Mouse (Mus musculus): Measurements from ENCODE around the gene Foxc1.

Foxc1 gene

DNA sequence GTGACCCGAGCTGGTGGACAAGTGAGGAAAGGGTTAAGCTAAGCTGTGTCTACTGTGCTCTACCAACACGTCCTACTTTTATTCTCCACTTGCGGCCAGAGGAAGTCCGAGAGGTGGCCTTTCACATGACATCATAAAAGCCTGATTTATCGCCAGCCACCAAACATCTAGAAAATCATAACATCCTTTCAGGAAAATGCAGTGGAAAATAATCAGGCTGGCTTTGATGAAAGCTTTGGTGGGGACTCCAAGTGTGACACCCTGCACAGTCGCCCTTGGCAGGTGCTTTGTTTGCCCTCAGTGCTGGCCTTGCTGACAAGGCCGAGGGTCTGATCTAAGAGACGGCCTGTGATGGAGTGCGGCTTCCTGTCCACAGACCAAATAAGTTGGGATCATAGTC lies 23.9 kb downstream of the Foxc1 start:
- DNase-seq (ENCODE audit: low spot score): no peak

DNA sequence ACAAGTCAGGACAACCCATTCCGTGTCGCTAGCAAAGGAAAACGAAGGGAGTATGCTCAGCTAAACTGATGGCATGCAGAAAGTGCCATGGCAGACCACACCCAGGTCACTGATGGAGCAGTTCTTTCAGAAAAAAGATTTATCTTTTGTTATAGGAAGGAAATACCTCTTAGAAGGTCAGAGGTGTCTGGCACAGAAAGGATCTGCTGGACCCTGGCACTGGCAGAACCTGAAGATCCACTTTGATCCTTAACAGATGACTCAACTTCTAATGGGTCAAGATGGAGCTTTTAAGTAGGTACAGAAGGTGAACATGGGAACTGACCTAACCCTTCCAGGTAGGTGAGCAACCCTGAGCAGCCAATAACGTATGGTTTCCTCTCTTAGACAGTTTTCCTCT lies 29.4 kb downstream of the Foxc1 start:
- DNase-seq (ENCODE audit: low spot score): peak; percentile 34

DNA sequence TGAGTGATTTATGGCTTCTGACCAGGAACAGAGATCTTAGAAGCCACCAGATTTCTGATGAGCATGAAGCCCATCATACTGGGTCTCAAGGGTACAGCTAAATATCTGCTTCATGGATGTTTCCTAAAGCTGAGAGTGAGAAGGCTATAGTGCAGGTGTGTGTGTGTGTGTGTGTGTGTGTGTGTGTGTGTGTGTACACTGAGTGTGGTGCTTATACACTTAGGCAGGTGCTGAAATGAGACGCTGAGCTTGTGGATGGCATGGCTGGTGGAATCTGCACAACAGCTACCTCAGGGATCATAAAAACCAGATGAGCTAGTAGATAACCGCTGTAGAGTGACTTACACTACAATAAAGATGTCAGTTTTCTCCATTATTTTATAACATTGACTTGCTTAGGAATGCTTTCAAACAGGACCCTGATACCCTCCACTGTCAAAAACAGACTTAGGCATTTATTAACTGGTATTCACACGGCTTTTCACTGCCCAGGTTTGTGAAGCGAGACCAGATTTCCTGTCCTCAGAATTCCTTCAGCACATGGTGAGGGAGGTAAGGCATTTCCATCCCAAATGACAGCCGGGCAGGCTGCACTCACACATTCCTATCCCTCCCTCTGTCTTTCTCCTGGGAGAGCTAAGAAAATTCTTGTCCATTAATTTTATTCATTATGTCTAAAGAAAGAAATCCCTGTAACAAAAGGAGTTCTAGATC lies 43.0 kb downstream of the Foxc1 start:
- no peak for DNase-seq (ENCODE audit: low spot score)

DNA sequence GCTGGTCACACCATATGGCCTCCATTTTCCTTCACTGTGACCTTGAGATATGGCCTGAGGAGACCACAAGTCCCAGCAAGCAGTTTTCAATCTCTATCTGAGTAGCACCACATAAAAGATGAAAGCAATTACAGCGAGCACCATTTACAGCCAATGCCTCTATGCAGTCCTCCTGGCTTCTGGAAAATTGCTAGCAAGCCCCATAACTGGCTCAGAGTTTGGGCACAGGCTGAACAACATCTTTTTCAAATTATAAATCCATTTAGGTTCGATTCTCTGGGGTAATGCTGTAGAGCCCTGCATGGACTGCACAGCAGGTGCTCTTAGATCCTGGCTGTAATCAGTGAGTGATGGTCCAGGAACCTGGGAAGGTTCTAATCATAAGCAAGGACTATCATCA lies 47.1 kb downstream of the Foxc1 start:
- DNase-seq (ENCODE audit: low spot score): no peak

- DNase-seq (ENCODE audit: low spot score): no peak
These were observed 47.6 kb downstream of the Foxc1 start for GRCm38 (mm10) chr13:31854000-31854399.

DNA sequence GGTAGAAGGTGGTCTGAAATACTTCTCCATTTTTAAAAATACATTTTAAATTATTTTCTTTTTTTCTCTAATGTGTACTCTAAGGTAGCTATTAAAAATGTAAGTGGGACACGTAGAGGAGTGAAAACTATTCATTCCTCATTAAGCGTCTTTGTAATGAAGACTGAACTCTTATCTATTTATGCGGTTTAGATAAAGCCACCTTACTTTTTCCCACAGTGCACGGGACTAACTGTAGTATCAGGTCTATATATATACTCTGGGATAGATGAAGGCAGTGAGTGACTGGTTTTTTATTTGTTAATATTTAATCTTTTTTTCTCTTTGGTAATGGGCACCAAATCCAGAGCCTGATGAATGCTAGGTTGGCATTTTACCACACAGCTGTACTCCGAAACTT lies 53.8 kb downstream of the Foxc1 start:
- no peak for DNase-seq (ENCODE audit: low spot score)

All from urinary bladder, postnatal 14 days (tissue).